Mouse (Mus musculus) stomach, postnatal 0 days (tissue): ENCODE results near the gene Dctd.

Source experiments
- CTCF ChIP-seq: IDR thresholded peaks from 2 replicates; pipeline ENCODE4 v1.5.1; 2016; ENCODE audit warnings: antibody characterized with exemption, low read depth, mild to moderate bottlenecking, moderate library complexity
- EP300 ChIP-seq: optimal IDR thresholded peaks from 2 replicates; pipeline ENCODE3; 2016; ENCODE audit warnings: antibody characterized with exemption

GRCm38 (mm10) chr8:48177876-48178275 is 79.0 kb downstream of the Dctd start:
- no peak for TF ChIP-seq EP300
- no peak for TF ChIP-seq CTCF
